Mouse (Mus musculus) small intestine, adult 2 months (tissue): Measurements from ENCODE around the gene Nkiras2. TPM values are rescaled to one million over a fixed set of nuclear protein-coding genes. Genes with fewer than 3 reads are reported as not detected.

Experiments used
- H3K27ac ChIP-seq: fragments of 200-500 bp; 2 replicates; pipeline ENCODE4 v1.5.1; 2012; ENCODE audit warnings: low read depth, low read length, control low read depth, inconsistent platforms; ENCODE audit not compliant: insufficient read depth
- H3K27me3 ChIP-seq: fragments of 200-500 bp; 2 replicates; pipeline ENCODE4 v1.6.1; 2012; ENCODE audit warnings: mild to moderate bottlenecking, moderate library complexity, low read length, inconsistent platforms; ENCODE audit not compliant: control insufficient read depth, insufficient read depth
- H3K36me3 ChIP-seq: fragments of 200-500 bp; 2 replicates; pipeline ENCODE4 v1.6.1; 2012; ENCODE audit warnings: mild to moderate bottlenecking, low read length, control low read depth, inconsistent platforms; ENCODE audit not compliant: control insufficient read depth, insufficient read depth
- H3K4me1 ChIP-seq: fragments of 200-500 bp; 2 replicates; pipeline ENCODE4 v1.6.1; 2012; ENCODE audit warnings: low read length, inconsistent platforms, mixed read lengths; ENCODE audit not compliant: control insufficient read depth, insufficient read depth, insufficient read length
- H3K4me3 ChIP-seq: fragments of 200-500 bp; 2 replicates; pipeline ENCODE4 v1.5.1; 2012; ENCODE audit warnings: low read depth, mild to moderate bottlenecking, control low read depth, inconsistent platforms, low read length, moderate library complexity
- CTCF ChIP-seq: fragments of 200-500 bp; IDR thresholded peaks from 2 replicates; pipeline ENCODE4 v1.5.1; 2012; ENCODE audit warnings: low read depth, mild to moderate bottlenecking, control low read depth, inconsistent platforms, low read length, moderate library complexity, mixed read lengths; ENCODE audit not compliant: insufficient replicate concordance, insufficient read length; ENCODE audit errors: extremely low read depth
- POLR2A ChIP-seq: fragments of 200-500 bp; IDR thresholded peaks from 2 replicates; pipeline ENCODE4 v1.6.1; 2012; ENCODE audit warnings: low read depth, mild to moderate bottlenecking, control low read depth, inconsistent platforms, low read length, moderate library complexity
- WGBS: fragments of 180-500 bp; shearing (Covaris S2); methylation state at CpG from one replicate; pipeline ENCODE4 v1.1.7; 2018; 5-methylcytosine and 5-hydroxymethylcytosine counted together
- polyA plus RNA-seq: library from polyadenylated mRNA; depleted of rRNA; stranded (reverse); fragments of >200 nt; gene quantifications from 2 replicates; pipeline ENCODE4 v1.2.3, GENCODE M21; 2012

The Nkiras2 gene
- polyA plus RNA-seq, 1 experiment, result 134 TPM

- peaks cover 77% of the 10 kb centered on the region for H3K36me3 ChIP-seq
- H3K27ac ChIP-seq, result peak overlapping the region; percentile 6; the same call in 1 of the 2 replicates
- 38% methylated on average over 2 of the region's 2 CpGs for WGBS
- H3K27me3 ChIP-seq, result no peaks in the 10 kb centered on the region
- TF ChIP-seq CTCF, result no peak
- TF ChIP-seq POLR2A, result no peak
- H3K4me3 ChIP-seq, result no peak overlapping the region
- peaks cover 7% of the 10 kb centered on the region for H3K4me1 ChIP-seq
Measured at GRCm38 (mm10) chr11:100582836-100583235, 36.2 kb upstream of the Nkiras2 start.

GRCm38 (mm10) chr11:100584561-100584961 lies 34.5 kb upstream of the Nkiras2 start:
- H3K27me3 ChIP-seq, result no peaks in the 10 kb centered on the region
- peak overlapping the region; percentile 53 for H3K27ac ChIP-seq
- H3K4me3 ChIP-seq, result peak overlapping the region; percentile 38
- H3K4me1 ChIP-seq, result peaks cover 12% of the 10 kb centered on the region; the same call in 1 of the 2 replicates
- 79% methylated on average over 7 of the region's 7 CpGs for WGBS
- H3K36me3 ChIP-seq, result peaks cover 85% of the 10 kb centered on the region
- TF ChIP-seq POLR2A (no peak), CTCF (no peak)

GRCm38 (mm10) chr11:100585148-100585547 lies 33.9 kb upstream of the Nkiras2 start:
- H3K4me1 ChIP-seq, result peaks cover 12% of the 10 kb centered on the region; the same call in 1 of the 2 replicates
- H3K27me3 ChIP-seq, result no peaks in the 10 kb centered on the region
- H3K27ac ChIP-seq, result 0 out of 2 replicates have a peak overlapping the region, but pooled peaks have one; percentile 28
- WGBS, result 96% methylated on average over 3 of the region's 3 CpGs
- TF ChIP-seq POLR2A (no peak), CTCF (no peak)
- H3K4me3 ChIP-seq, result no peak overlapping the region
- H3K36me3 ChIP-seq, result peaks cover 87% of the 10 kb centered on the region

- H3K4me1 ChIP-seq, result peaks cover 6% of the 10 kb centered on the region; the same call in 1 of the 2 replicates
- WGBS, result 79% methylated on average over 2 of the region's 2 CpGs
- no peaks in the 10 kb centered on the region for H3K27me3 ChIP-seq
- H3K36me3 ChIP-seq, result peaks cover 87% of the 10 kb centered on the region
- H3K4me3 ChIP-seq, result no peak overlapping the region
- H3K27ac ChIP-seq, result peak overlapping the region; percentile 35; the same call in 1 of the 2 replicates
- TF ChIP-seq CTCF (no peak), POLR2A (no peak)
Measured at GRCm38 (mm10) chr11:100588462-100588861, 30.6 kb upstream of the Nkiras2 start.

- Histone ChIP-seq H3K4me1 (peaks cover 5% of the 10 kb centered on the region; the same call in 1 of the 2 replicates), H3K36me3 (peaks cover 88% of the 10 kb centered on the region), H3K27me3 (no peaks in the 10 kb centered on the region), H3K4me3 (no peak overlapping the region), H3K27ac (no peak overlapping the region)
- 88% methylated on average over 11 of the region's 11 CpGs for WGBS
- TF ChIP-seq CTCF (no peak), POLR2A (no peak)
Measured at GRCm38 (mm10) chr11:100592346-100593046, 26.5 kb upstream of the Nkiras2 start.

GRCm38 (mm10) chr11:100594608-100595007 lies 24.4 kb upstream of the Nkiras2 start:
- Histone ChIP-seq H3K27me3 (no peaks in the 10 kb centered on the region), H3K4me1 (no peaks in the 10 kb centered on the region), H3K27ac (no peak overlapping the region), H3K36me3 (peaks cover 91% of the 10 kb centered on the region), H3K4me3 (no peak overlapping the region)
- TF ChIP-seq POLR2A, result no peak
- TF ChIP-seq CTCF, result no peak
- 75% methylated on average over 7 of the region's 7 CpGs for WGBS

- WGBS, result 87% methylated on average over 4 of the region's 4 CpGs
- no peaks in the 10 kb centered on the region for H3K27me3 ChIP-seq
- no peak for TF ChIP-seq POLR2A
- TF ChIP-seq CTCF, result no peak
- no peak overlapping the region for H3K27ac ChIP-seq
- peaks cover 92% of the 10 kb centered on the region for H3K36me3 ChIP-seq
- H3K4me1 ChIP-seq, result no peaks in the 10 kb centered on the region
- H3K4me3 ChIP-seq, result no peak overlapping the region
Measured at GRCm38 (mm10) chr11:100595533-100595932, 23.5 kb upstream of the Nkiras2 start.
